Mouse (Mus musculus): ENCODE measurements at regions not wholly inside any gene's neighbourhood (a gene's known extent, or its start where the extent isn't known, plus 50 kb on each side); places are given as distances from the start of the nearest gene placed in this dataset.

- no peak overlapping the region for H3K27ac ChIP-seq (ENCODE audit: low read depth, low read length)
- no peak overlapping the region for H3K4me2 ChIP-seq (replicated peaks; ENCODE audit: low read depth, low read length)
- 86% methylated on average over 10 of the region's 10 CpGs for WGBS
- ATAC-seq (ENCODE audit: low FRiP score) (no peak), DNase-seq (ENCODE audit: low spot score) (no peak)
- no peak overlapping the region for H3K9ac ChIP-seq (ENCODE audit: low read depth, low read length)
- H3K9me3 ChIP-seq (ENCODE audit: control insufficient read depth, low read length), result no peaks in the 10 kb centered on the region
- no peaks in the 10 kb centered on the region for H3K27me3 ChIP-seq (ENCODE audit: control insufficient read depth, insufficient read depth, low read length)
- H3K4me3 ChIP-seq (ENCODE audit: low read depth, low read length), result no peak overlapping the region
- H3K4me1 ChIP-seq (replicated peaks; ENCODE audit: control insufficient read depth, insufficient read depth, low read length), result no peaks in the 10 kb centered on the region
- H3K36me3 ChIP-seq (ENCODE audit: control insufficient read depth, insufficient read depth, low read length), result no peaks in the 10 kb centered on the region
These were observed 61.7 kb upstream of the Zbtb40 start for GRCm38 (mm10) chr4:137110276-137110675.

DNA sequence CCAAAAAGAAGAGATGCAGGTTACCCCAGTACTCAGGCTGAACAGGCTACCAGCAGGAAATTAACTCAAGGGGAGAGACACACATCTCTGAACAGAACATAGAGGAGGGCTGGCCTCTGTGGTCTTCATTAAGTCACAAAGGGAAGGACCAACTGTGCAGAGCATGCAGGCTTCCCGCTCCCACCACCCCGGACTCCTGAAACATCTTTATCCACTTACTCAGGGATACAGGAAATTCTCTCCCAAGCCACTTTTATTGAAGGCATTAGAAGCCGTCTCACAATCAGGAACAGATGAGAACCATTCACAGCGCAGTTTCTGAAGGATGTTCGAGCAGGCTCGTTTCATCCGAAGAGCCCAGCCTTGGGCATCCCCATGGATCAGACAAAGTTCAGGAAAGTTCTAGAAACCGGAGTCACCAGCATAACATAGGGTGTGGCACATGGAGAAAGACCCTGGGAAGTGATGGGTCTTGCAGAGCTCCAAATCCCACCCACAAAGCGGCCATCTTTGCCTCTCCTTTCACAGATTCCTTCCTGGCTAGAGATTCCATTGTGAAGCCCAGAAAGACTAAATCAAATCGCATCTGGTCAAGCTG, 55.9 kb upstream of the Zbtb40 start:
- Histone ChIP-seq H3K4me2 (replicated peaks; ENCODE audit: low read depth, low read length) (no peak overlapping the region), H3K4me1 (replicated peaks; ENCODE audit: control insufficient read depth, insufficient read depth, low read length) (no peaks in the 10 kb centered on the region), H3K27me3 (ENCODE audit: control insufficient read depth, insufficient read depth, low read length) (no peaks in the 10 kb centered on the region), H3K9me3 (ENCODE audit: control insufficient read depth, low read length) (no peaks in the 10 kb centered on the region), H3K36me3 (ENCODE audit: control insufficient read depth, insufficient read depth, low read length) (no peaks in the 10 kb centered on the region), H3K9ac (ENCODE audit: low read depth, low read length) (no peak overlapping the region), H3K27ac (ENCODE audit: low read depth, low read length) (no peak overlapping the region), H3K4me3 (ENCODE audit: low read depth, low read length) (no peak overlapping the region)
- WGBS, result 86% methylated on average over 10 of the region's 10 CpGs
- DNase-seq (ENCODE audit: low spot score) (no peak), ATAC-seq (ENCODE audit: low FRiP score) (no peak)

- WGBS, result 90% methylated on average over 12 of the region's 12 CpGs
- no peaks in the 10 kb centered on the region for H3K36me3 ChIP-seq (ENCODE audit: control insufficient read depth, insufficient read depth, low read length)
- ATAC-seq (ENCODE audit: low FRiP score) (no peak), DNase-seq (ENCODE audit: low spot score) (no peak)
- no peak overlapping the region for H3K9ac ChIP-seq (ENCODE audit: low read depth, low read length)
- no peaks in the 10 kb centered on the region for H3K27me3 ChIP-seq (ENCODE audit: control insufficient read depth, insufficient read depth, low read length)
- H3K4me2 ChIP-seq (replicated peaks; ENCODE audit: low read depth, low read length), result no peak overlapping the region
- no peak overlapping the region for H3K27ac ChIP-seq (ENCODE audit: low read depth, low read length)
- H3K4me1 ChIP-seq (replicated peaks; ENCODE audit: control insufficient read depth, insufficient read depth, low read length), result no peaks in the 10 kb centered on the region
- H3K9me3 ChIP-seq (ENCODE audit: control insufficient read depth, low read length), result no peaks in the 10 kb centered on the region
- H3K4me3 ChIP-seq (ENCODE audit: low read depth, low read length), result no peak overlapping the region
These were observed 52.6 kb upstream of the Zbtb40 start for GRCm38 (mm10) chr4:137101169-137101568.

GRCm38 (mm10) chr4:137100756-137101155, 52.2 kb upstream of the Zbtb40 start:
- H3K27ac ChIP-seq (ENCODE audit: low read depth, low read length), result no peak overlapping the region
- H3K9ac ChIP-seq (ENCODE audit: low read depth, low read length), result no peak overlapping the region
- no peaks in the 10 kb centered on the region for H3K9me3 ChIP-seq (ENCODE audit: control insufficient read depth, low read length)
- WGBS, result 97% methylated on average over 4 of the region's 4 CpGs
- DNase-seq (ENCODE audit: low spot score), result no peak
- no peaks in the 10 kb centered on the region for H3K4me1 ChIP-seq (replicated peaks; ENCODE audit: control insufficient read depth, insufficient read depth, low read length)
- H3K4me3 ChIP-seq (ENCODE audit: low read depth, low read length), result no peak overlapping the region
- no peak overlapping the region for H3K4me2 ChIP-seq (replicated peaks; ENCODE audit: low read depth, low read length)
- ATAC-seq (ENCODE audit: low FRiP score), result no peak
- no peaks in the 10 kb centered on the region for H3K27me3 ChIP-seq (ENCODE audit: control insufficient read depth, insufficient read depth, low read length)
- no peaks in the 10 kb centered on the region for H3K36me3 ChIP-seq (ENCODE audit: control insufficient read depth, insufficient read depth, low read length)

All from hindbrain, embryonic 11.5 days (tissue).